Mouse (Mus musculus) intestine, embryonic 15.5 days (tissue): Measurements from ENCODE around the gene Gars. TPM values are rescaled to one million over a fixed set of nuclear protein-coding genes. Genes with fewer than 3 reads are reported as not detected.

ENCODE experiments used
- ATAC-seq: fragments of 200-750 bp; cut with Nextera tagmentation; 2 replicates; pipeline ENCODE4 v1.8.0; 2017; ENCODE audit warnings: moderate TSS enrichment, moderate library complexity
- H3K27ac ChIP-seq: fragments of 300-500 bp; sonication (generic); 2 replicates; pipeline ENCODE4 v1.5.1; 2015; ENCODE audit warnings: mild to moderate bottlenecking, inconsistent platforms
- H3K27me3 ChIP-seq: fragments of 300-500 bp; sonication (generic); replicated peaks from 2 replicates; pipeline ENCODE4 v1.6.1; 2015; ENCODE audit warnings: inconsistent platforms
- H3K36me3 ChIP-seq: fragments of 300-500 bp; sonication (generic); 2 replicates; pipeline ENCODE4 v1.6.1; 2015; ENCODE audit warnings: inconsistent platforms
- H3K4me1 ChIP-seq: fragments of 300-500 bp; sonication (generic); replicated peaks from 2 replicates; pipeline ENCODE4 v1.6.1; 2015; ENCODE audit warnings: inconsistent platforms
- H3K4me2 ChIP-seq: fragments of 300-500 bp; sonication (generic); replicated peaks from 2 replicates; pipeline ENCODE4 v1.6.1; 2015; ENCODE audit warnings: mild to moderate bottlenecking, inconsistent platforms
- H3K4me3 ChIP-seq: fragments of 300-500 bp; sonication (generic); replicated peaks from 2 replicates; pipeline ENCODE4 v1.5.1; 2015; ENCODE audit warnings: inconsistent platforms
- H3K9ac ChIP-seq: fragments of 300-500 bp; sonication (generic); 2 replicates; pipeline ENCODE4 v1.6.1; 2015; ENCODE audit warnings: inconsistent platforms
- H3K9me3 ChIP-seq: fragments of 300-500 bp; sonication (generic); 2 replicates; pipeline ENCODE4 v1.6.1; 2016; ENCODE audit warnings: inconsistent platforms
- WGBS: fragments of 180-500 bp; shearing (Covaris S2); methylation state at CpG from one replicate; pipeline ENCODE4 v1.1.7; 2015; 5-methylcytosine and 5-hydroxymethylcytosine counted together
- polyA plus RNA-seq: library from polyadenylated mRNA; unstranded; fragments of >200 nt; fragmentation: Nextera tagmentation; extraction: Ambion mirVana; gene quantifications from 2 replicates; pipeline ENCODE4 v1.2.1, GENCODE M21; 2015

The Gars gene
- polyA plus RNA-seq, 1 experiment from 2014 or later, result 172 TPM

DNA sequence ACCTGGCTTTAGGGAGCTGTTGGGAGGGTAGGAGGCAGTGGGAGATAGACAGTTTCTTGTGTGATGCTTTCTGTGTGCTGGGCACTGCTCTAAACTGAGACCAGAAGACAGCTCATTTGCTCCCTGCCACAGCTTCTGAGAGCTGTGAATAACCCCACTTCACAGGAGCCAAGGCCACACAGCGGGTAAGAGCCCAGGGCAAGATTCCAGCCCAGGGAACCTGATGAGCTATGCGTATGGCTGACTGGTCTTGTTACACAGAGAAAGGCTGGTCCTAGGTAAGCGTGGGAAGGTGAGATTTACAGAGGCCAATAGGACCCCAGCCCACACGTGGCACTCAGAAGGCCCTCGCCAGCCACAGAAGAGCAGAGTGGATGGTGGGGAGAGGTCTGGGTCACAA is 88.8 kb downstream of the Gars start:
- Histone ChIP-seq H3K9ac (no peak overlapping the region), H3K4me1 (no peaks in the 10 kb centered on the region), H3K9me3 (no peaks in the 10 kb centered on the region), H3K4me3 (no peak overlapping the region), H3K27ac (no peak overlapping the region), H3K36me3 (no peaks in the 10 kb centered on the region), H3K4me2 (no peak overlapping the region), H3K27me3 (no peaks in the 10 kb centered on the region)
- WGBS, result 82% methylated on average over 5 of the region's 5 CpGs
- ATAC-seq, result no peak

- Histone ChIP-seq H3K4me2 (no peak overlapping the region), H3K4me3 (no peak overlapping the region), H3K27me3 (no peaks in the 10 kb centered on the region), H3K9ac (no peak overlapping the region), H3K36me3 (no peaks in the 10 kb centered on the region), H3K4me1 (no peaks in the 10 kb centered on the region), H3K9me3 (no peaks in the 10 kb centered on the region), H3K27ac (no peak overlapping the region)
- no peak for ATAC-seq
Observed at GRCm38 (mm10) chr6:55128391-55128790, 90.6 kb downstream of the Gars start.

Other genes starting within 250 kb of the Gars start
- 5.8 and 6.5 TPM in 2 replicates for gene Znrf2, start 221.1 kb upstream of the Gars start, polyA plus RNA-seq
- gene Nod1, start 65.4 kb upstream of the Gars start, polyA plus RNA-seq, result 4.8 and 5.5 TPM in 2 replicates
- gene Ggct, start 45.1 kb upstream of the Gars start, polyA plus RNA-seq, result 8.2 and 10.7 TPM in 2 replicates
- gene Crhr2, start 95.0 kb downstream of the Gars start, polyA plus RNA-seq, result 0.26 and 0.37 TPM in 2 replicates
- 0.21 and 0.62 TPM in 2 replicates for gene Inmt, start 137.0 kb downstream of the Gars start, polyA plus RNA-seq
- gene Mindy4, start 165.4 kb downstream of the Gars start, polyA plus RNA-seq, result 6.5 and 7.3 TPM in 2 replicates